Mouse (Mus musculus): ENCODE measurements at regions not wholly inside any gene's neighbourhood (a gene's known extent, or its start where the extent isn't known, plus 50 kb on each side); places are given as distances from the start of the nearest gene placed in this dataset.

DNA sequence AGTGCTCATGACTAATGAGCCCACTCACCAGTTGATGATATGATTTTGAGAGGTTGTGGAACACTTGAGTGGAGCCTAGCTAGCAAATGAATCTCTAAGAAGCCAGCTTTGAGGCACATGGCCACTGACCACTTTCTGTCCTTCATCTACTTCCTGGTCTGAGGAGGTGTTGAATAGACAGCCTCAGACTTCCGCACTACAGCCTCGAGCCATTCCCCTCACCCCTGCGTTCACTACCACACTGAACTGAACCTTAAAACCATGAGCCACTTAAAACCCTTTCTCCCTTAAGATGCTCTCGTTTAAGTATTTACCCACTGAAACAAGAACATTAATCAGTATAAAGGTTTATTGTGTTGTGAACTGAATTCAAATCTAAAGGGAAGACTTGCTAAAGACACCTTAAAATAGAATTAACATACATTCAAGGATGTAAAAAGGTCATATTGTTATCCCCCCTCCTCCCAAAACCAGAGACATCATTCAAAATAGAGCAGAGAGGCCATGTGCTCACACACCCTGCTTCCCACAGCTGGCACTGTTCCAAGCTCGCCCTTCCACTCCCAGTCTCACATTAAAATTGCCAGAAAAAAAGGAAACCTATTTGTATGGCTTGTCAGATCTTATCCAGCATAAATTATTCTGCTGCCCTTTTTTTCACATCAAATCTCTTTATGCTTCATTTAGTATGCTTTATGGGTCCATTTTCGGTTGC, 758.8 kb downstream of the Ryr2 start:
- 55% methylated on average over 6 of the region's 6 CpGs for WGBS (ENCODE audit: insufficient replicate concordance)
- H3K4me1 ChIP-seq: no peaks in the 10 kb centered on the region
- no peaks in the 10 kb centered on the region for H3K36me3 ChIP-seq
- H3K4me2 ChIP-seq: no peak overlapping the region
- no peak overlapping the region for H3K4me3 ChIP-seq
- H3K9ac ChIP-seq: no peak overlapping the region
- no peak overlapping the region for H3K27ac ChIP-seq
- no peaks in the 10 kb centered on the region for H3K27me3 ChIP-seq (replicated peaks)
- no peak for ATAC-seq
- no peaks in the 10 kb centered on the region for H3K9me3 ChIP-seq (replicated peaks)

DNA sequence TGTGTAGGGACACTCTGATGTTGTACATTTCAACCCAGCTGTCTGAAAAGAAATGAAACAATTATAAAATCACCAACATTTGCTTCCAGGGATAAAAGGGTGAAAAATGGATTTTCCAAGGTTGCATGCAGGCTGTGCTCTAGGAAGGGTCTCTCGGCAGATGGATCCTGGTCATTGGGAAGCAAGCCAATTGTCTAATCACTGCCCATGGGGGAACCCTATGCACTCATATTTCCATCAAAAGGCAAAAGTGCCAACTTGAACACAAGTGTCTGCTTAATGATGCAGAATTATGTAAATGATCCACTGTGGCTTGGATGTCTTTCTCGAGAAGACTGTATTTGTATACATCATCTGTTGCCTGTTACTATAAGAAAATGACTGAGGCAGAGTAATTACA, 762.2 kb downstream of the Ryr2 start:
- no peaks in the 10 kb centered on the region for H3K27me3 ChIP-seq (replicated peaks)
- H3K36me3 ChIP-seq: no peaks in the 10 kb centered on the region
- no peak overlapping the region for H3K4me2 ChIP-seq
- H3K27ac ChIP-seq: no peak overlapping the region
- H3K4me3 ChIP-seq: no peak overlapping the region
- ATAC-seq: no peak
- no peaks in the 10 kb centered on the region for H3K4me1 ChIP-seq
- 74% methylated on average over 2 of the region's 2 CpGs for WGBS (ENCODE audit: insufficient replicate concordance)
- H3K9ac ChIP-seq: no peak overlapping the region
- H3K9me3 ChIP-seq (replicated peaks): no peaks in the 10 kb centered on the region

DNA sequence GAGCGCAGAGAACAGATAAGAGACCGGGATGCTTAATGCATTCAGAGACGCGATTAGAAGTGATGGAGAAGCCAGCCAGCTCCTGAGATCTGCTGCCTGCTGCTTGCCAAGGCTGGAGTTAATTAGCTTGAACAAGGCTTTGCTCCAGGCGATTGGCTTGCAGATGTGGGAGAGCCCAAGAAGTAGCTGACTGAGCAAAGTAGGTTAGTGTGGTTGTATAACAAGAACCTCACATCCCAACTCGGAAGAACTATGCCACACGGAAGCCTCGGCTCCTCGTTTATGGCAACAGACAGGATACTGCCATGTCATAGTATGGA, 768.5 kb downstream of the Ryr2 start:
- WGBS (ENCODE audit: insufficient replicate concordance): 71% methylated on average over 9 of the region's 9 CpGs
- H3K27ac ChIP-seq: no peak overlapping the region
- H3K27me3 ChIP-seq (replicated peaks): no peaks in the 10 kb centered on the region
- no peak for ATAC-seq
- no peak overlapping the region for H3K4me2 ChIP-seq
- no peak overlapping the region for H3K4me3 ChIP-seq
- no peaks in the 10 kb centered on the region for H3K9me3 ChIP-seq (replicated peaks)
- H3K4me1 ChIP-seq: no peaks in the 10 kb centered on the region
- H3K36me3 ChIP-seq: no peaks in the 10 kb centered on the region
- H3K9ac ChIP-seq: no peak overlapping the region

DNA sequence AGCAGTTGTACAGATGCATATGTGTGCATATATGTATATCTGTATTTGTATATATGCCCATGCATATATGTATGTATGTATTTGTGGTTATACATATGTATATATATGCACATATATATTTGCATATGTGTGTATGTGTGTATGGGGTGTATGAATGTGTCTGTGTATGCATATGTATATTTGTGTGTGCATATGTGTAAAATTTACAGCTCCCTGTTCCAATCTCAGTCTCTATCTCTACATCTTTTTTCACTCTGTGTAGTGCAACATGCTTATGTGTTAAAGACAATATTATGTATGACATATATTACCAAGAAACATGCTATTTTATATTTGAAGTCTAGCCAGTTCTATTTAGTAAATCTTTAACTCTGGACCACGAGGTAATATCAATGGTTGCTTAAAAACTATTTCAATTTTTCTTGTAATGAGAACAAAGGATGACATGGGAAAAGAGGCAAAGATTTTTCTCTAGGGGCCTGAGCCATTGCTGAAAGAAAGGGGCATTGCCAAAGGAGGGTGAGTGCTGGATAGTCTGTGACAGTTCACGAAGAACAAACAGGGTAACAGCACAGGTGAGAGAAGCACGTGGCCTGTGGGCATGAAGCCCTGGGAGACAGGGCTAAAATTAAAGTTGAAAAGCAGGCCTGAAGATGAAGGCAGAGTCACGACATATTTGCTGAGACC, 769.0 kb downstream of the Ryr2 start:
- H3K9ac ChIP-seq: no peak overlapping the region
- no peaks in the 10 kb centered on the region for H3K27me3 ChIP-seq (replicated peaks)
- H3K4me2 ChIP-seq: no peak overlapping the region
- H3K4me1 ChIP-seq: no peaks in the 10 kb centered on the region
- H3K4me3 ChIP-seq: no peak overlapping the region
- H3K36me3 ChIP-seq: no peaks in the 10 kb centered on the region
- no peaks in the 10 kb centered on the region for H3K9me3 ChIP-seq (replicated peaks)
- WGBS (ENCODE audit: insufficient replicate concordance): 39% methylated on average over 4 of the region's 4 CpGs
- no peak overlapping the region for H3K27ac ChIP-seq
- no peak for ATAC-seq

DNA sequence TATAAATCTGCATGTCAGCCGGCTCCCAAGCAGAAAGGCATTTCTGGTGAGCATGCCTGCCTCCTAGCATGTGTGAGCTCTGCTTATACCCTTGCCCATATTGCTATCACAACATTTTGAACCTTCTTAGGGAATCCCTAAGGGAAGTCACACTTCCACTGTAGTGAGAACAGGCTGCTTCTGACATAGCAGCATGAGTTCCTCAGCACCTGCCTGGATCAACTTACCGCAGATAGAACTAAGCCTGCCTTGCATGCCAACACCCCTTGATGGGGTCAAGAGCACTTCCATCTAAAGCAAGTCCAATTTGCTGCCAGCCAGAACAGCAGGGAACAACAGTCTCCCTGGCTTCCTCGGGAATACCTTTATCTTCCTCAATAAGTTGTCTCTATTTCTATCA, 769.8 kb downstream of the Ryr2 start:
- Histone ChIP-seq H3K4me2 (no peak overlapping the region), H3K36me3 (no peaks in the 10 kb centered on the region), H3K27me3 (replicated peaks) (no peaks in the 10 kb centered on the region), H3K4me1 (no peaks in the 10 kb centered on the region), H3K9me3 (replicated peaks) (no peaks in the 10 kb centered on the region), H3K9ac (no peak overlapping the region), H3K27ac (no peak overlapping the region), H3K4me3 (no peak overlapping the region)
- ATAC-seq: no peak
- WGBS (ENCODE audit: insufficient replicate concordance): 53% methylated on average over 3 of the region's 3 CpGs

DNA sequence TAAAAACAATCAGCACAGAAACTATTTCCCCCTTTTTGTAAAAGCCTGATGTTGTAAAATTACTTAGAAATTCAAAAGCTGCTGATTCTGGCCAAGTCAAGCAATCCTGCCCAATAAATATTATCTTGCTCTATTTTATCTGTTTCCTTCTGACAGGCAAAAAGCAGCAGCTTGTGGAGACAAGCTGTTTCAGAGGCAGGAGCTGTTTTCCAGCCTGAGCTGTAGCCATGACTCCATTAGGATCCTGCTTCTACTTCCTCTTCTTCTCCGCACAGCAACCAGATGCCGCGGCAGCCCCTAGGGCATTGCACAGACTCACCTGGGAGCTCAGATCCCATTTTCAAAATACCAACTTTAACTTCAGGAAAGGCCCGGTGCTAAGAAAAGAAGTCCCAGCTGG, 774.8 kb downstream of the Ryr2 start:
- no peaks in the 10 kb centered on the region for H3K4me1 ChIP-seq
- no peaks in the 10 kb centered on the region for H3K36me3 ChIP-seq
- no peak overlapping the region for H3K4me2 ChIP-seq
- H3K27ac ChIP-seq: no peak overlapping the region
- no peak for ATAC-seq
- H3K9me3 ChIP-seq (replicated peaks): no peaks in the 10 kb centered on the region
- 65% methylated on average over 4 of the region's 4 CpGs for WGBS (ENCODE audit: insufficient replicate concordance)
- H3K27me3 ChIP-seq (replicated peaks): no peaks in the 10 kb centered on the region
- H3K4me3 ChIP-seq: no peak overlapping the region
- no peak overlapping the region for H3K9ac ChIP-seq

DNA sequence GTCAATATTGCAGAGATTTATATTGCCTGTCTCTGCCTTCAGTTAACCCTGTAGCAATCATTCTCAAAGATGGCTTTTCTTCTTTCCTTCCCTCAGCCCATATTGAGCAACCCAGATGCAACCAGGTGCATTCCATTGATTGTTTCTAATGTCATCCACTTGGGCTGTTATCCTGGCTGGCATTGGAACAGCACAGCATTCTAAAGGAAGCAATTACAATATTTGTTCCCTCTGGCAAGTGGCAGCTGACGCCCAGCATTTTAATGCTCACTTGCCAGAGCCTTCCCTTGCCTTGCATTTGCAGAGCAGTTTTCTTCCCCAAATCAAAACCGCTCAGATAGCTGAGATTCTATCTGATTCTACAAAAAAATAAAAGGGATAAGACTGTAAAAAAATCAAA, 798.0 kb downstream of the Ryr2 start:
- Histone ChIP-seq H3K36me3 (no peaks in the 10 kb centered on the region), H3K4me1 (no peaks in the 10 kb centered on the region), H3K9me3 (replicated peaks) (no peaks in the 10 kb centered on the region), H3K27ac (no peak overlapping the region), H3K4me2 (no peak overlapping the region), H3K9ac (no peak overlapping the region), H3K27me3 (replicated peaks) (no peaks in the 10 kb centered on the region), H3K4me3 (no peak overlapping the region)
- WGBS (ENCODE audit: insufficient replicate concordance): 59% methylated on average over 2 of the region's 2 CpGs
- ATAC-seq: no peak

DNA sequence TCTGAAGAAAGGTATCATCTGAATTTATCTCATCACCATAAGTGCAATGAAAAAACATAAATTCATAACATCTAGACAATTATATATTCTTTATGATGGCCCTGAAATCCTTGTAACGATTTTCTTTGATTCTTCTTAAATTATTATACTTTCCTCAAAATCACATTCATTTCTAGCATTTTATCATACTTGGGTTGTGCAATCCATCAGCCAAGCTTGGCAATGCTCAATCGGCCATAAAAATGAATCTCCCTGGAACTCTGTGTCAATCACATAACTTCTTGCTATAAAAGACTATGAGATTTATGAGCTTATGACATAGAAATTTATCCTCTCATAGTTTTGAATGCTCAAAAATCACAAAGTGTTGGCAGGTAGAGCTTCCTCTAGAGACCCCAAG, 811.3 kb downstream of the Ryr2 start:
- no peak overlapping the region for H3K4me3 ChIP-seq
- no peak overlapping the region for H3K27ac ChIP-seq
- no peaks in the 10 kb centered on the region for H3K9me3 ChIP-seq (replicated peaks)
- 63% methylated on average over 2 of the region's 2 CpGs for WGBS (ENCODE audit: insufficient replicate concordance)
- no peaks in the 10 kb centered on the region for H3K36me3 ChIP-seq
- no peak overlapping the region for H3K4me2 ChIP-seq
- ATAC-seq: no peak
- no peak overlapping the region for H3K9ac ChIP-seq
- no peaks in the 10 kb centered on the region for H3K27me3 ChIP-seq (replicated peaks)
- no peaks in the 10 kb centered on the region for H3K4me1 ChIP-seq

DNA sequence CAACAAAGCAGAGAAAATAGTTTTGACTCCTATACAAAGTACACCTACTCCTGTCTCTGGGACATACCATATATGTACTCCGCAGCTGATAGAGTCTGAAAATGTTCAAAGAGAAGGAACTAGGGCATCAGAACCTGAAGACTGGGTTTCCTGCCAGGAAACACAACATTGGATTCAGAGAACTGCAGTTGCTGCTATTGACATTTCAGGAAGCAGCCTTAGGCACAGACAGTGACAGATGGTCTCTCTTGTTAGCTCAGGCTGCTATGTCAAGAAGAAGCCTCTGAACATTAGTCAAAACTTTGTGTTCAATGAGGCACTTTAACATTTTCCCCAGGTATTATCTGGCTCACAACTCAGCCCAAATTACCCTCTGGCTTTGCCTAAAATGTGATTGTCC, 812.1 kb downstream of the Ryr2 start:
- Histone ChIP-seq H3K9me3 (replicated peaks) (no peaks in the 10 kb centered on the region), H3K36me3 (no peaks in the 10 kb centered on the region), H3K4me1 (no peaks in the 10 kb centered on the region), H3K27ac (no peak overlapping the region), H3K27me3 (replicated peaks) (no peaks in the 10 kb centered on the region), H3K4me3 (no peak overlapping the region), H3K4me2 (no peak overlapping the region), H3K9ac (no peak overlapping the region)
- WGBS (ENCODE audit: insufficient replicate concordance): 21% methylated on average over 1 of the region's 1 CpGs
- no peak for ATAC-seq

DNA sequence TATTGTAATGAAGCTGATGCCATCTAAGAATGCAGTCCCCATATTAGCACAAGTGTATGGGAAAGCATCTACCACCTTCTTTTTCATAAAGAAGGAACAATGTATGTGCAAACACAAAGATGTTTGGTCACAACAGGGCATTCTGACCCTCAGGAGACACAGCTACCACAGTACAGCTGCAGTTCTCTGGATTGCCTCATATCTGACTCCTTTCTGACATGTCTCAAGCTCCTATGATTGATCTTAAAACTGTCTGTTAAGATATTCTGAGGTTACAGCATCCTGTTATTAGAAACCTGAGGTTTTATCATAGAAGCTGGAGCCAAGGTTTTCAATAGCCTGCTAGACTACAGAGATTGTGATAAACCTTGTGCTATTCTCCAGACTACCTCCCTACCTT, 813.0 kb downstream of the Ryr2 start:
- Histone ChIP-seq H3K4me2 (no peak overlapping the region), H3K4me3 (no peak overlapping the region), H3K27me3 (replicated peaks) (no peaks in the 10 kb centered on the region), H3K36me3 (no peaks in the 10 kb centered on the region), H3K27ac (no peak overlapping the region), H3K9me3 (replicated peaks) (no peaks in the 10 kb centered on the region), H3K9ac (no peak overlapping the region), H3K4me1 (no peaks in the 10 kb centered on the region)
- ATAC-seq: no peak

DNA sequence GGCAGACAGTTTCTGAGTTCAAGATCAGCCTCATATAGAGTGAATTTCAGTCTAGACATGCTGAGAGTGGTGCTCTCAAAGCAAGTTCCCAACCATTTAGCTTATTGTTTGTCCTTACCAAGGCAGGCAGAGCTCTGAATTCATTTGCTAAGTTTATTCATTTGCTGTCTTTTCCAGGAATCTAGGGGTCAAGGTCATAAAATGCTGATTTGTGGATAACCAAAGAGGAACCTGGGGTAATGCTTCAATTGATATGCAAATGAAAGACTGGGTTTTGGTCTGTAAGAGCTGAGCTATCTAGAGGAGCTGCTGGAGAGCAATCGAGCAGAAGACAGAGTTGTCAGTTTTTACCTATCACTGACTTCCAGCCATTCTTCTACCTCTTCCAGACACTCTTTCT, 832.8 kb downstream of the Ryr2 start:
- Histone ChIP-seq H3K36me3 (no peaks in the 10 kb centered on the region), H3K4me1 (no peaks in the 10 kb centered on the region), H3K4me2 (no peak overlapping the region), H3K27ac (no peak overlapping the region), H3K9me3 (replicated peaks) (no peaks in the 10 kb centered on the region), H3K9ac (no peak overlapping the region), H3K4me3 (no peak overlapping the region), H3K27me3 (replicated peaks) (no peaks in the 10 kb centered on the region)
- WGBS (ENCODE audit: insufficient replicate concordance): 52% methylated on average over 1 of the region's 1 CpGs
- ATAC-seq: no peak

DNA sequence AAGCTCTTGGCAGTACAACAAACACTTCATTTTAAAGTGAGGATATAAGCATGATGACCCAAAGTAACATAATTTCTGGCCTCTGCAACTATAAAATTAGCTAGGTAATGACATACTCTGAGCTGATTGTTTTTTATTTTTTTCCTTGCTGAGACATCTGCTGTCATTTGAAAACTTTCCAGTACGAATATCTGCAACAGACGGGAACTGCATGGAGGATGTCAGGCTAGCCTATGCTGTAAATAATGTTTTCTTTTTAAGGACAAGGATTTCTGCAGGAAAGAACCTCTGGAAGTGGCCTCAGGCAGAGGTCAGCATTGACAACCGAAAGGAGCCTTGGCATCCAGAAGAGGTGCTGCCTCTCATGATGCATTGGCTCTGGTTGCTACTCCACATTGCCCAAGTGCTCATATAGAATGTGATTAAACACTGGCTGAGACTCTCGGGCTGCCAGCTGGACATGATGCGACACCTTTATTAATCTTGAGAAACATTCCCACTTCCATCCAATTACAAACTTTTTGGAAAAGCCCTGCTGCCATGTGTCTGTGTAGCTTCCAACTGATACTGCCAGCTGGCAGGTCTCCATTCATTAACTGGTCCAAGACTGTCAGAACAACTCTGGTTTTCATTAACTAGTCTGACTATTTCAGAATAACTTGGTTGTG, 837.9 kb downstream of the Ryr2 start:
- Histone ChIP-seq H3K27ac (no peak overlapping the region), H3K9me3 (replicated peaks) (no peaks in the 10 kb centered on the region), H3K4me1 (no peaks in the 10 kb centered on the region), H3K4me3 (no peak overlapping the region), H3K36me3 (no peaks in the 10 kb centered on the region), H3K9ac (no peak overlapping the region), H3K27me3 (replicated peaks) (no peaks in the 10 kb centered on the region), H3K4me2 (no peak overlapping the region)
- ATAC-seq: no peak
- WGBS (ENCODE audit: insufficient replicate concordance): 54% methylated on average over 5 of the region's 5 CpGs

DNA sequence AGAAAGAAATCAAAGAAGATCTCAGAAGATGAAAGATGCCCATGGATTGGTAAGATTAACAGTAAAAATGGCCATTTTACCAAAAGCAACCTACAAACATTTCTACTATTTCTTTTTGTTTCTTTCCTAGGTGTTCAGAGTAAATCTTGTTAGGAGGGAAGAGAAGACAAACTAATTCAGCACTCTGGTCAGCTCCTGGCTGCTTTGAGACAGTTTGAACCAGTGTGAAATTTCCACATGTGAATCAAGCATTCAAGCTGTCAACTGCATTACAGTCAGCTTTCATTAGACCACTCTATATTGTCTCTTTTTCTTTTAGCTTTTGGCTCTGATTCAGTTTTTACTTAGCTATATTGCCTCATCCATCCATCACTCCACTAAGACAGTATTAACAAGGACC, 859.2 kb downstream of the Ryr2 start:
- Histone ChIP-seq H3K36me3 (no peaks in the 10 kb centered on the region), H3K4me3 (no peak overlapping the region), H3K27ac (no peak overlapping the region), H3K9me3 (replicated peaks) (no peaks in the 10 kb centered on the region), H3K4me2 (no peak overlapping the region), H3K27me3 (replicated peaks) (no peaks in the 10 kb centered on the region), H3K4me1 (no peaks in the 10 kb centered on the region), H3K9ac (no peak overlapping the region)
- no peak for ATAC-seq
